ENCODE assay signal across 12 mouse cellular contexts in the genomic region with DNA sequence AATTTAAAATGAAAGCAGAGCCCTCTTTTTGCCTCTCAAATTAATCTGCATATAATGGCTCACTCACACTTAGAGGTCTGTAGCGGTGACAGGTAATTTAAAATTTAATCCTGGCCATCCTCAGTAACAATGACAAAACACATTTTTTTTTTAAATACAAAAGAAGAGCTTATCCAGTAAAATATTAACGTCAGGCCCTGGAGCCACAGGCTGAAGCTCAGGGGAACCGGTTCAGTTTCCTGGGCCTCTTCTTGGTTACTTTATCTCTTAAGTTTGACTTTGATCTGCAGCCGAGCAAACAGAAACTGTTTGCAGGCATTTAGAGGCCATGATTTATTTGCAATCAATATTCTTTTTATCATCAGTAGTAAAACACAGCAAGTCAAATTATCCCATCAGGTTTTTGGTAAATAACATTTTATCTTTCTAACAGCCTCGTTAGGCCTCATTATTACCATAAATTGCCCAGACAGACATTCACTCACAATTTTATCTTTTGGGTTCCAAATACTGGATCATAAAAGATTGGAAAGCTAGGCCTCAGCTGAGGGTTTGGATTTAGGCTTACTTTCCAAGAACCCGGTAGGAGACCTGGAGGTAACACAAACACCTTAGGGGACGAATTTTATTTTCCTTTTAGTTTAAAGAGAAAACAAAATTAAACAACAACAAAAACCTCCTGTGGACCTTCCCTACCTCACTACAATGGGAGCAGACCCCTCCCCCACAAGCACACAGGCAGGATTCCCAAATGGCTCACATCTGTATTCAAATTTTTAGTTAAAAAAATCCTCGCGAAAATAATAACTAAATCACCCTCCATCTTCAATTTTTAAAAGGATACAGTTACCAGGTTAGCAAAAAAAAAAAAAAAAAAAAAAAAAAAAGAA. TPM values are rescaled to one million over a fixed set of nuclear protein-coding genes. Genes with fewer than 3 reads are reported as not detected.
DNase-seq lines count a peak whose midpoint lies in the region; ATAC-seq lines count a peak whose summit lies in the region.
"Had no signal": no experiment of that assay in that cellular context is flagged by ENCODE, and none has a peak within 500 bp of the region (broad histone marks: within the 10 kb centered on the region; RNA-seq: fewer than 3 reads in every experiment).

No protein-coding gene starts in this region.

- peak overlapping the region; percentile 46 for H3K9ac ChIP-seq in midbrain, embryonic 15.5 days

- peak overlapping the region; percentile 97 for H3K27ac ChIP-seq in hindbrain, embryonic 10.5 days
- peak overlapping the region; percentile 71 for H3K27ac ChIP-seq in midbrain, embryonic 15.5 days

- peaks cover 29% of the 10 kb centered on the region for H3K36me3 ChIP-seq in hindbrain, embryonic 10.5 days
- H3K36me3 ChIP-seq in midbrain, embryonic 15.5 days (replicated peaks), result no peaks in the 10 kb centered on the region
- H3K36me3 ChIP-seq: G1E had no signal

- H3K9me3 ChIP-seq in hindbrain, embryonic 10.5 days, result no peaks in the 10 kb centered on the region
- no peaks in the 10 kb centered on the region for H3K9me3 ChIP-seq in midbrain, embryonic 15.5 days

- peaks cover 65% of the 10 kb centered on the region for H3K4me1 ChIP-seq in hindbrain, embryonic 10.5 days (replicated peaks)
- peaks cover 52% of the 10 kb centered on the region for H3K4me1 ChIP-seq in midbrain, embryonic 15.5 days

- peak; percentile 27 for DNase-seq in kidney, adult 9 months
- DNase-seq in kidney, postnatal 36 days, result no peak
- peak; percentile 51 for DNase-seq in embryo, embryonic 10.5 days (ENCODE audit: low spot score)
- no peak for DNase-seq in hindbrain, embryonic 10.5 days (ENCODE audit: low spot score)
- no peak for DNase-seq in MN1 (ENCODE audit: low spot score)
- DNase-seq in thymus, adult 18-20 months, result no peak
- no peak for DNase-seq in left cerebral cortex, adult 9 months (ENCODE audit: low spot score in 2 of 2)
- DNase-seq: gastrocnemius, postnatal 10 days; kidney, postnatal 10 days had no signal

- peak overlapping the region; percentile 72 for H3K4me2 ChIP-seq in midbrain, embryonic 15.5 days
- H3K4me2 ChIP-seq: liver, embryonic 11.5 days had no signal

- H3K27me3 ChIP-seq in hindbrain, embryonic 10.5 days (ENCODE audit: insufficient read depth, poor library complexity, severe bottlenecking), result peaks cover 79% of the 10 kb centered on the region
- H3K27me3 ChIP-seq in midbrain, embryonic 15.5 days (replicated peaks), result peaks cover 26% of the 10 kb centered on the region

- peak overlapping the region; percentile 92 for H3K4me3 ChIP-seq in hindbrain, embryonic 10.5 days
- peak overlapping the region; percentile 63 for H3K4me3 ChIP-seq in midbrain, embryonic 15.5 days

- no peak for ATAC-seq in midbrain, embryonic 15.5 days (replicated peaks)

- 2% methylated on average over 9 of the region's 9 CpGs for WGBS in hindbrain, embryonic 10.5 days
- 12% methylated on average over 9 of the region's 9 CpGs for WGBS in midbrain, embryonic 15.5 days

RNA-seq across cellular contexts. Expression of gene Irx1, which starts 2.4 kb away (rescaled TPM):
- 5.1 and 11.0 TPM in 2 replicates for polyA plus RNA-seq in hindbrain, embryonic 10.5 days (2016; fragmentation: Nextera tagmentation; extraction: Ambion mirVana)
- 11.5 and 11.9 TPM in 2 replicates for polyA plus RNA-seq in midbrain, embryonic 15.5 days (2015; fragmentation: Nextera tagmentation; extraction: Ambion mirVana)
- polyA plus RNA-seq: G1E had no signal

Comparison
In these comparisons a context has a peak if more than half of its experiments do, and no peak if none do; other contexts are left out.
1. DNase-seq: peak in kidney, adult 9 months (single experiment) and embryo, embryonic 10.5 days (single experiment); none in kidney, postnatal 36 days (0 of 2), hindbrain, embryonic 10.5 days (single experiment), MN1 (single experiment), thymus, adult 18-20 months (0 of 2) and left cerebral cortex, adult 9 months (0 of 2).